Mouse (Mus musculus) Patski (cell line): ENCODE measurements around the gene Gm20388. TPM values are rescaled to one million over a fixed set of nuclear protein-coding genes. Genes with fewer than 3 reads are reported as not detected.

Source experiments
- ATAC-seq: fragments of 100-300 bp; one replicate; pipeline ENCODE4 v1.8.0; 2021
- CTCF ChIA-PET: fragments of 350-600 bp; sonication (Branson Sonifier 250); formaldehyde crosslinking; loops from one replicate; lab custom pipeline; 2022; ENCODE audit warnings: inconsistent platforms; lab: Charles Lee
- POLR2A ChIA-PET: fragments of 350-600 bp; sonication (Branson Sonifier 250); formaldehyde crosslinking; loops from one replicate; lab custom pipeline; 2022; ENCODE audit warnings: antibody characterized with exemption, inconsistent platforms; lab: Charles Lee
- DNase-seq: peaks from one replicate; pipeline ENCODE4 v3.0.0-alpha.2; 2011; ENCODE audit warnings: low read depth, low spot score
- H3K27me3 ChIP-seq: fragments of 371-371 bp; one replicate; pipeline ENCODE4 v1.5.1; 2021
- CTCF ChIP-seq: fragments of 100-300 bp; IDR thresholded peaks from one replicate; pipeline ENCODE4 v1.5.1; 2021
- in situ Hi-C: fragments of 300-500 bp; cut with MboI; formaldehyde crosslinking; loops from 3 replicates; pipeline ENCODE4 v1.11.1; 2018; ENCODE audit warnings: low pct_unique_long_range_greater_than_20kb, mixed read lengths
- polyA plus RNA-seq: library from polyadenylated mRNA; unstranded; gene quantifications from one replicate; pipeline ENCODE4 v1.2.3, GENCODE M21; 2021

Gene Gm20388
- polyA plus RNA-seq, 1 experiment from 2014 or later: 86.7 TPM

- ChIA-PET CTCF (no interaction called here), POLR2A (no interaction called here)
- H3K27me3 ChIP-seq: no peaks in the 10 kb centered on the region
- no peak for TF ChIP-seq CTCF
- ATAC-seq: no peak
- in situ Hi-C loops: no loop called here
- no peak for DNase-seq
These were observed 4165.3 kb downstream of the Gm20388 start for GRCm38 (mm10) chr8:124075977-124076376.

GRCm38 (mm10) chr8:124076416-124076815, 4165.8 kb downstream of the Gm20388 start:
- ChIA-PET CTCF (no interaction called here), POLR2A (no interaction called here)
- DNase-seq (no peak), ATAC-seq (no peak)
- in situ Hi-C loops: no loop called here
- TF ChIP-seq CTCF: no peak
- H3K27me3 ChIP-seq: no peaks in the 10 kb centered on the region

GRCm38 (mm10) chr8:124077377-124077776, 4166.7 kb downstream of the Gm20388 start:
- ChIA-PET CTCF (no interaction called here), POLR2A (no interaction called here)
- no peaks in the 10 kb centered on the region for H3K27me3 ChIP-seq
- DNase-seq (no peak), ATAC-seq (no peak)
- in situ Hi-C loops: no loop called here
- TF ChIP-seq CTCF: no peak

GRCm38 (mm10) chr8:124077998-124078397, 4167.4 kb downstream of the Gm20388 start:
- ATAC-seq (no peak), DNase-seq (no peak)
- ChIA-PET CTCF (interaction anchor here (1.3 to 1.8 kb wide), 3 partner anchors 10 to 271 kb away, joined by 3 to 5 read pairs (median 4); no protein-coding TSS in a partner anchor), POLR2A (interaction anchor here (0.6 kb wide), 2 partner anchors 9 to 152 kb away, joined by 3 to 6 read pairs; no protein-coding TSS in a partner anchor)
- TF ChIP-seq CTCF: no peak
- no peaks in the 10 kb centered on the region for H3K27me3 ChIP-seq
- in situ Hi-C loops: no loop called here

GRCm38 (mm10) chr8:124078969-124079368, 4168.3 kb downstream of the Gm20388 start:
- CTCF ChIA-PET: interaction anchor here (1.3 to 1.8 kb wide), 3 partner anchors 11 to 270 kb away, joined by 3 to 5 read pairs (median 4); no protein-coding TSS in a partner anchor
- ATAC-seq (no peak), DNase-seq (no peak)
- H3K27me3 ChIP-seq: no peaks in the 10 kb centered on the region
- TF ChIP-seq CTCF: no peak
- POLR2A ChIA-PET: interaction anchor here (1.5 kb wide), 1 partner anchor 21 kb away, joined by 3 read pairs; no protein-coding TSS in a partner anchor
- in situ Hi-C loops: no loop called here

- no peak for DNase-seq
- ATAC-seq: peak; percentile 82
- TF ChIP-seq CTCF: no peak
- POLR2A ChIA-PET: interaction anchor here (1.5 kb wide), 1 partner anchor 19 kb away, joined by 3 read pairs; no protein-coding TSS in a partner anchor
- H3K27me3 ChIP-seq: no peaks in the 10 kb centered on the region
- in situ Hi-C loops: no loop called here
- CTCF ChIA-PET: no interaction called here
These were observed 4170.1 kb downstream of the Gm20388 start for GRCm38 (mm10) chr8:124080467-124081326.

GRCm38 (mm10) chr8:124082616-124083015, 4172.0 kb downstream of the Gm20388 start:
- no peak for TF ChIP-seq CTCF
- in situ Hi-C loops: no loop called here
- ATAC-seq (no peak), DNase-seq (no peak)
- CTCF ChIA-PET: no interaction called here
- POLR2A ChIA-PET: no interaction called here
- H3K27me3 ChIP-seq: no peaks in the 10 kb centered on the region

GRCm38 (mm10) chr8:124083611-124084010, 4173.0 kb downstream of the Gm20388 start:
- no peak for ATAC-seq
- ChIA-PET CTCF (interaction anchor here (1.4 kb wide), 1 partner anchor 9 kb away, joined by 4 read pairs; no protein-coding TSS in a partner anchor), POLR2A (no interaction called here)
- in situ Hi-C loops: no loop called here
- H3K27me3 ChIP-seq: no peaks in the 10 kb centered on the region
- no peak for TF ChIP-seq CTCF
- no peak for DNase-seq

- CTCF ChIA-PET: interaction anchor here (1.0 to 1.1 kb wide), 2 partner anchors 11 to 14 kb away, joined by 3 read pairs; no protein-coding TSS in a partner anchor
- no peak for DNase-seq
- ATAC-seq: no peak
- POLR2A ChIA-PET: interaction anchor here (0.5 to 0.6 kb wide), 2 partner anchors 808 to 1864 kb away, joined by 3 read pairs; no protein-coding TSS in a partner anchor
- TF ChIP-seq CTCF: no peak
- in situ Hi-C loops: no loop called here
- no peaks in the 10 kb centered on the region for H3K27me3 ChIP-seq
These were observed 4175.0 kb downstream of the Gm20388 start for GRCm38 (mm10) chr8:124085668-124086067.

- POLR2A ChIA-PET: no interaction called here
- in situ Hi-C loops: no loop called here
- CTCF ChIA-PET: no interaction called here
- H3K27me3 ChIP-seq: no peaks in the 10 kb centered on the region
- no peak for TF ChIP-seq CTCF
- DNase-seq: no peak
- no peak for ATAC-seq
These were observed 4177.5 kb downstream of the Gm20388 start for GRCm38 (mm10) chr8:124088092-124088613.

- TF ChIP-seq CTCF: no peak
- in situ Hi-C loops: no loop called here
- DNase-seq (no peak), ATAC-seq (no peak)
- CTCF ChIA-PET: no interaction called here
- H3K27me3 ChIP-seq: no peaks in the 10 kb centered on the region
- POLR2A ChIA-PET: no interaction called here
These were observed 4178.4 kb downstream of the Gm20388 start for GRCm38 (mm10) chr8:124089016-124089415.
